ENCODE assay signal across 17 mouse cellular contexts in genomic region chr10:40131690-40132418, GRCm38 (mm10). TPM values are rescaled to one million over a fixed set of nuclear protein-coding genes. Genes with fewer than 3 reads are reported as not detected.
DNase-seq lines count a peak whose midpoint lies in the region; ATAC-seq lines count a peak whose summit lies in the region.
"Had no signal": no experiment of that assay in that cellular context is flagged by ENCODE, and none has a peak within 500 bp of the region (broad histone marks: within the 10 kb centered on the region; RNA-seq: fewer than 3 reads in every experiment).

No protein-coding gene starts in this region.

- 25% methylated on average over 9 of the region's 9 CpGs for WGBS in liver, embryonic 12.5 days (ENCODE audit: insufficient replicate concordance)
- WGBS in stomach, embryonic 15.5 days, result 79% methylated on average over 9 of the region's 9 CpGs

- H3K27me3 ChIP-seq in megakaryocyte, embryonic 14.5 days (replicated peaks), result no peaks in the 10 kb centered on the region
- H3K27me3 ChIP-seq in liver, embryonic 12.5 days (replicated peaks), result no peaks in the 10 kb centered on the region
- H3K27me3 ChIP-seq in stomach, embryonic 15.5 days (replicated peaks), result no peaks in the 10 kb centered on the region
- H3K27me3 ChIP-seq: embryonic facial prominence, embryonic 12.5 days; hindbrain, embryonic 13.5 days; midbrain, embryonic 13.5 days; neural tube, embryonic 12.5 days had no signal

- peak overlapping the region; percentile 83 for H3K4me3 ChIP-seq in megakaryocyte, embryonic 14.5 days (replicated peaks)
- H3K4me3 ChIP-seq in liver, embryonic 12.5 days, result peak overlapping the region; percentile 41
- H3K4me3 ChIP-seq in stomach, embryonic 15.5 days (replicated peaks), result no peak overlapping the region
- H3K4me3 ChIP-seq: embryonic facial prominence, embryonic 12.5 days; hindbrain, embryonic 13.5 days; midbrain, embryonic 13.5 days; neural tube, embryonic 12.5 days had no signal

- H3K9me3 ChIP-seq in megakaryocyte, embryonic 14.5 days, result no peaks in the 10 kb centered on the region
- no peaks in the 10 kb centered on the region for H3K9me3 ChIP-seq in liver, embryonic 12.5 days (replicated peaks)
- no peaks in the 10 kb centered on the region for H3K9me3 ChIP-seq in stomach, embryonic 15.5 days
- H3K9me3 ChIP-seq: embryonic facial prominence, embryonic 12.5 days; hindbrain, embryonic 13.5 days; midbrain, embryonic 13.5 days; neural tube, embryonic 12.5 days had no signal

- H3K4me2 ChIP-seq in liver, embryonic 12.5 days, result peak overlapping the region; percentile 66
- H3K4me2 ChIP-seq in stomach, embryonic 15.5 days, result no peak overlapping the region
- H3K4me2 ChIP-seq: embryonic facial prominence, embryonic 12.5 days; hindbrain, embryonic 13.5 days; midbrain, embryonic 13.5 days; neural tube, embryonic 12.5 days had no signal

- peak overlapping the region; percentile 97 for H3K27ac ChIP-seq in liver, embryonic 12.5 days
- no peak overlapping the region for H3K27ac ChIP-seq in stomach, embryonic 15.5 days
- H3K27ac ChIP-seq: embryonic facial prominence, embryonic 12.5 days; hindbrain, embryonic 13.5 days; midbrain, embryonic 13.5 days; neural tube, embryonic 12.5 days had no signal

- peak overlapping the region; percentile 70 for H3K9ac ChIP-seq in liver, embryonic 12.5 days
- no peak overlapping the region for H3K9ac ChIP-seq in stomach, embryonic 15.5 days
- H3K9ac ChIP-seq: embryonic facial prominence, embryonic 12.5 days; hindbrain, embryonic 13.5 days; midbrain, embryonic 13.5 days; neural tube, embryonic 12.5 days had no signal

- no peak for ATAC-seq in megakaryocyte, adult 5-6 weeks (ENCODE audit: poor library complexity, severe bottlenecking)
- peak; percentile 77 for ATAC-seq in common myeloid progenitor, adult 5-6 weeks (replicated peaks; ENCODE audit: low read depth, poor library complexity, severe bottlenecking)
- ATAC-seq in liver, embryonic 12.5 days, result peak; percentile 98
- ATAC-seq in stomach, embryonic 15.5 days (ENCODE audit: insufficient read depth, low FRiP score, low read depth), result peak; percentile 95
- ATAC-seq: forebrain, embryonic 14.5 days; midbrain, embryonic 13.5 days had no signal

- H3K36me3 ChIP-seq in megakaryocyte, embryonic 14.5 days (replicated peaks; ENCODE audit: low read length), result peaks cover 7% of the 10 kb centered on the region
- H3K36me3 ChIP-seq in liver, embryonic 12.5 days, result peaks cover 50% of the 10 kb centered on the region
- no peaks in the 10 kb centered on the region for H3K36me3 ChIP-seq in stomach, embryonic 15.5 days
- H3K36me3 ChIP-seq: embryonic facial prominence, embryonic 12.5 days; hindbrain, embryonic 13.5 days; midbrain, embryonic 13.5 days; neural tube, embryonic 12.5 days had no signal

- H3K4me1 ChIP-seq in megakaryocyte, embryonic 14.5 days, result peaks cover 97% of the 10 kb centered on the region
- H3K4me1 ChIP-seq in liver, embryonic 12.5 days, result peaks cover 94% of the 10 kb centered on the region
- H3K4me1 ChIP-seq in stomach, embryonic 15.5 days, result no peaks in the 10 kb centered on the region
- H3K4me1 ChIP-seq: embryonic facial prominence, embryonic 12.5 days; hindbrain, embryonic 13.5 days; midbrain, embryonic 13.5 days; neural tube, embryonic 12.5 days had no signal

- DNase-seq in retina, embryonic 14.5 days (ENCODE audit: low spot score), result no peak
- no peak for DNase-seq in adipocyte (ENCODE audit: low spot score)
- DNase-seq: adrenal gland, postnatal 36 days; cerebellum, adult 8-10 months; gastrocnemius, postnatal 36 days; kidney, postnatal 36 days; right cerebral cortex, adult 18-20 months had no signal

RNA-seq across cellular contexts. Expression of gene Slc16a10, which starts 10.2 kb away (rescaled TPM):
- 7.0 and 10.9 TPM in 2 replicates for polyA plus RNA-seq in megakaryocyte, embryonic 14.5 days (2012; ENCODE audit: insufficient read depth, low replicate concordance)
- total RNA-seq in megakaryocyte, adult 5-6 weeks (2015), result 45.0 and 56.3 TPM in 2 replicates
- total RNA-seq in megakaryocyte, adult 5-6 weeks (2017), result 29.8 and 31.6 TPM in 2 replicates
- 21.4 and 23.9 TPM in 2 replicates for total RNA-seq in common myeloid progenitor, adult 5-6 weeks (2017)
- polyA plus RNA-seq in liver, embryonic 12.5 days (2016; fragmentation: Nextera tagmentation; extraction: Ambion mirVana), result 93.9 and 99.9 TPM in 2 replicates
- polyA plus RNA-seq in stomach, embryonic 15.5 days (2015; fragmentation: Nextera tagmentation; extraction: Ambion mirVana), result 16.5 and 17.0 TPM in 2 replicates
